Mouse (Mus musculus): Measurements from ENCODE around the gene Nrxn1. TPM values are rescaled to one million over a fixed set of nuclear protein-coding genes. Genes with fewer than 3 reads are reported as not detected.

The Nrxn1 gene
- polyA plus RNA-seq, 1 experiment from 2014 or later = 2.1 TPM

- Histone ChIP-seq H3K27ac (ENCODE audit: low read depth) (no peak overlapping the region), H3K4me1 (ENCODE audit: insufficient read depth) (no peaks in the 10 kb centered on the region), H3K9ac (no peak overlapping the region), H3K27me3 (ENCODE audit: insufficient read depth, low read length) (no peaks in the 10 kb centered on the region), H3K4me2 (no peak overlapping the region), H3K4me3 (ENCODE audit: low read depth, low read length) (no peak overlapping the region), H3K9me3 (ENCODE audit: low read depth, low read length) (no peaks in the 10 kb centered on the region), H3K36me3 (ENCODE audit: insufficient read depth) (no peaks in the 10 kb centered on the region)
- DNase-seq = no peak
- no peak for ATAC-seq (ENCODE audit: insufficient read depth)
- WGBS = 30% methylated on average over 3 of the region's 3 CpGs
- no peak for TF ChIP-seq CTCF (IDR thresholded peaks at IDR 0.05; ENCODE audit: low read depth)
Observed at GRCm38 (mm10) chr17:90060168-90060567, 1032.7 kb downstream of the Nrxn1 start.

DNA sequence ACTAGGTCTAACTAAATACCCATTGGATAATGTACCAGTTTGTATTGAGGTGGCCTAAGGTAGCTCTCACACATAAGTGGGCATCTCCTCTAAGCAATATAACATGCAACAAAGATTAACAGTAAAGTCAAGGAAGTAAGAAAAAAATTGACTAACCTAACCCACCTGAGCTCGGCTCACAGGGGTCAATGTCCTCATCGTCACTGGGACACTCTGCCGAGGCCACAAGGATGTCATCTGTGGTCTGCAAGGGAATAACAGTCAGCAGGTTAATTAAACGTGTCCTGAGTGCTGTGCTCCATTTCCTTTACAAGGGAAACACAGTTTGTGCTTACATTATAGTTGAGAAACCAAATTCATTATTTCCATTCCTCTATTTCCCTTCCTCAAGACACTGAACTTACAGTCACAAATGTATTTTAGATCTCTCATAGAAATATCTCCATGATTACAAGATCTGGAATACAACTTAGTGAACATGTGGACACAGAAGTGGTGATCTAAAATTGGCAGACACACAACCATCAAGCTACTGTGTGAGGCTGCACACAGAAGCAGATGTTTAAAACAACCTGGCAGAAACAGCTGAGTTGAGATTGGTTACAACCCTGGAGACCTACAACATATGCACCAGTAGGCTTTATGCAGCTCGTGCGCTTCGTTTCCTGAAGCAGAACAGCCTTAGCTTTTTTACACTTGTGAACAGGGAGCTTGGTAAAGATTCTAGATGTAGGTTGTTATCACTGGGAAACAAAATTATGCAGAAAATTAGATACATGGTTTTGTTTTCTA is 1033.4 kb downstream of the Nrxn1 start:
- no peak for TF ChIP-seq CTCF (IDR thresholded peaks at IDR 0.05; ENCODE audit: low read depth)
- ATAC-seq (ENCODE audit: insufficient read depth) = no peak
- no peaks in the 10 kb centered on the region for H3K4me1 ChIP-seq (ENCODE audit: insufficient read depth)
- DNase-seq = no peak
- H3K27me3 ChIP-seq (ENCODE audit: insufficient read depth, low read length) = no peaks in the 10 kb centered on the region
- H3K4me3 ChIP-seq (ENCODE audit: low read depth, low read length) = no peak overlapping the region
- H3K36me3 ChIP-seq (ENCODE audit: insufficient read depth) = no peaks in the 10 kb centered on the region
- WGBS = 63% methylated on average over 7 of the region's 7 CpGs
- no peaks in the 10 kb centered on the region for H3K9me3 ChIP-seq (ENCODE audit: low read depth, low read length)
- H3K9ac ChIP-seq = no peak overlapping the region
- no peak overlapping the region for H3K27ac ChIP-seq (ENCODE audit: low read depth)
- no peak overlapping the region for H3K4me2 ChIP-seq

DNA sequence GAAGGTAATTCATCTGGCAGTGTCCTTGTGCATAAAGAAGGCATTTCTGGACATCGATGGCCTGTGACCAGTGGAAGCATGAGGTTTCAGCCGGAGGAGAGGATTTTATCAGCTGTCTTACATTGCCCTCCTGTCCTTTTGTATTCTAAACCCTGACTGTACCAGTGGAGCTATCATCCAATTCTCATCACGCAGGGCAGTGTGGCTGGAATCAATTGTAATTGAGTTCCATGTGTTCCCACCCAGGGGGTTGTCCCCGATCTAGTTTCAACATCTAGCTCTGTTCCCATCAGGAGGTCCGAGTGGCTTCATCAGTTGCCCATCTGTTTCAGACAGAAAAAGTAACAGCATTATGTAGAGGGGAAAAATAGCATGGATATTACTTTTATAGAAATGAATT is 1038.6 kb downstream of the Nrxn1 start:
- H3K4me2 ChIP-seq = no peak overlapping the region
- H3K27me3 ChIP-seq (ENCODE audit: insufficient read depth, low read length) = no peaks in the 10 kb centered on the region
- no peak for TF ChIP-seq CTCF (IDR thresholded peaks at IDR 0.05; ENCODE audit: low read depth)
- no peak overlapping the region for H3K4me3 ChIP-seq (ENCODE audit: low read depth, low read length)
- H3K9me3 ChIP-seq (ENCODE audit: low read depth, low read length) = no peaks in the 10 kb centered on the region
- no peak overlapping the region for H3K27ac ChIP-seq (ENCODE audit: low read depth)
- DNase-seq (no peak), ATAC-seq (ENCODE audit: insufficient read depth) (no peak)
- H3K9ac ChIP-seq = no peak overlapping the region
- 60% methylated on average over 5 of the region's 5 CpGs for WGBS
- H3K36me3 ChIP-seq (ENCODE audit: insufficient read depth) = no peaks in the 10 kb centered on the region
- H3K4me1 ChIP-seq (ENCODE audit: insufficient read depth) = no peaks in the 10 kb centered on the region

- H3K9ac ChIP-seq = no peak overlapping the region
- no peaks in the 10 kb centered on the region for H3K36me3 ChIP-seq (ENCODE audit: insufficient read depth)
- H3K27ac ChIP-seq (ENCODE audit: low read depth) = no peak overlapping the region
- ATAC-seq (ENCODE audit: insufficient read depth) (no peak), DNase-seq (no peak)
- H3K27me3 ChIP-seq (ENCODE audit: insufficient read depth, low read length) = no peaks in the 10 kb centered on the region
- no peak overlapping the region for H3K4me2 ChIP-seq
- no peak overlapping the region for H3K4me3 ChIP-seq (ENCODE audit: low read depth, low read length)
- WGBS = 70% methylated on average over 1 of the region's 1 CpGs
- no peaks in the 10 kb centered on the region for H3K9me3 ChIP-seq (ENCODE audit: low read depth, low read length)
- no peaks in the 10 kb centered on the region for H3K4me1 ChIP-seq (ENCODE audit: insufficient read depth)
- no peak for TF ChIP-seq CTCF (IDR thresholded peaks at IDR 0.05; ENCODE audit: low read depth)
Observed at GRCm38 (mm10) chr17:90039316-90039715, 1053.6 kb downstream of the Nrxn1 start.

GRCm38 (mm10) chr17:90032416-90032815 is 1060.5 kb downstream of the Nrxn1 start:
- no peak overlapping the region for H3K4me3 ChIP-seq (ENCODE audit: low read depth, low read length)
- H3K27ac ChIP-seq (ENCODE audit: low read depth) = no peak overlapping the region
- no peaks in the 10 kb centered on the region for H3K27me3 ChIP-seq (ENCODE audit: insufficient read depth, low read length)
- no peak for TF ChIP-seq CTCF (IDR thresholded peaks at IDR 0.05; ENCODE audit: low read depth)
- ATAC-seq (ENCODE audit: insufficient read depth) = no peak
- no peaks in the 10 kb centered on the region for H3K9me3 ChIP-seq (ENCODE audit: low read depth, low read length)
- 69% methylated on average over 2 of the region's 2 CpGs for WGBS
- no peaks in the 10 kb centered on the region for H3K36me3 ChIP-seq (ENCODE audit: insufficient read depth)
- no peak overlapping the region for H3K9ac ChIP-seq
- H3K4me1 ChIP-seq (ENCODE audit: insufficient read depth) = no peaks in the 10 kb centered on the region
- DNase-seq = no peak
- no peak overlapping the region for H3K4me2 ChIP-seq

DNA sequence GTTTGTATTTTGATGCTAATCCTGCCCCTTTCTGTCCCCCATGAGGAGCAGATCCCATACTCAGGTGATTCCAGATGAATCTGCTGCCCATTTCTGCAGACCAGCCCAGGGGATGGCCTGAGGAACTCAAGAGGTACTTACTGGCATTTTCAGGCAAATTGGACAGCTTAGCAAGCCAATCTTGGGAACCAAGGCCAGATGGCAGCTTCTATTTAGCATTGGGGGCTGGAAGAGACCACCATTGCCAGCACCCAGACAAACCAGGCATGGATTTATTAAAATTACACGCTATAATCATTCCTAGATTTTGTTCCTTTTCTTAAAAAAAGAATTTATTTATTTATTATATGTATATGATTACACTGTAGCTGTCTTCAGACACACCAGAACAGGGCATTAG is 1076.2 kb downstream of the Nrxn1 start:
- H3K27me3 ChIP-seq (ENCODE audit: insufficient read depth, low read length) = no peaks in the 10 kb centered on the region
- ATAC-seq (ENCODE audit: insufficient read depth) = no peak
- no peak overlapping the region for H3K4me3 ChIP-seq (ENCODE audit: low read depth, low read length)
- no peaks in the 10 kb centered on the region for H3K4me1 ChIP-seq (ENCODE audit: insufficient read depth)
- 60% methylated on average over 1 of the region's 1 CpGs for WGBS
- no peak for TF ChIP-seq CTCF (IDR thresholded peaks at IDR 0.05; ENCODE audit: low read depth)
- no peak overlapping the region for H3K9ac ChIP-seq
- H3K27ac ChIP-seq (ENCODE audit: low read depth) = no peak overlapping the region
- no peak for DNase-seq
- no peaks in the 10 kb centered on the region for H3K9me3 ChIP-seq (ENCODE audit: low read depth, low read length)
- H3K4me2 ChIP-seq = no peak overlapping the region
- H3K36me3 ChIP-seq (ENCODE audit: insufficient read depth) = no peaks in the 10 kb centered on the region

GRCm38 (mm10) chr17:90011761-90012160 is 1081.1 kb downstream of the Nrxn1 start:
- Histone ChIP-seq H3K9me3 (ENCODE audit: low read depth, low read length) (no peaks in the 10 kb centered on the region), H3K4me2 (no peak overlapping the region), H3K27ac (ENCODE audit: low read depth) (no peak overlapping the region), H3K9ac (no peak overlapping the region), H3K4me3 (ENCODE audit: low read depth, low read length) (no peak overlapping the region), H3K36me3 (ENCODE audit: insufficient read depth) (no peaks in the 10 kb centered on the region), H3K4me1 (ENCODE audit: insufficient read depth) (no peaks in the 10 kb centered on the region), H3K27me3 (ENCODE audit: insufficient read depth, low read length) (no peaks in the 10 kb centered on the region)
- 89% methylated on average over 1 of the region's 1 CpGs for WGBS
- TF ChIP-seq CTCF (IDR thresholded peaks at IDR 0.05; ENCODE audit: low read depth) = no peak
- ATAC-seq (ENCODE audit: insufficient read depth) = no peak
- DNase-seq = no peak
